Comparison of ENCODE assay signal across 8 mouse cellular contexts in genomic region chr8:116943161-116943554, GRCm38 (mm10). TPM values are rescaled to one million over a fixed set of nuclear protein-coding genes. Genes with fewer than 3 reads are reported as not detected.
DNase-seq lines count a peak whose midpoint lies in the region; ATAC-seq and TF ChIP-seq lines count a peak whose summit lies in the region.

Atmin (plus strand) TSS chr8:116943393.

- H3K36me3 ChIP-seq in embryonic facial prominence, embryonic 10.5 days (replicated peaks) = peaks cover 48% of the 10 kb centered on the region
- no peaks in the 10 kb centered on the region for H3K36me3 ChIP-seq in intestine, embryonic 16.5 days (ENCODE audit: control insufficient read depth, insufficient read depth, low read length)
- H3K36me3 ChIP-seq in limb, embryonic 10.5 days = peaks cover 24% of the 10 kb centered on the region
- 0 out of 2 replicates have a peak, but pooled peaks cover 10% of the 10 kb centered on the region for H3K36me3 ChIP-seq in midbrain, embryonic 12.5 days
- H3K36me3 ChIP-seq in small intestine, adult 2 months (ENCODE audit: control insufficient read depth, insufficient read depth, low read length) = no peaks in the 10 kb centered on the region

- H3K9me3 ChIP-seq in embryonic facial prominence, embryonic 10.5 days = no peaks in the 10 kb centered on the region
- no peaks in the 10 kb centered on the region for H3K9me3 ChIP-seq in intestine, embryonic 16.5 days (ENCODE audit: control insufficient read depth, low read length)
- H3K9me3 ChIP-seq in limb, embryonic 10.5 days (replicated peaks) = no peaks in the 10 kb centered on the region
- H3K9me3 ChIP-seq in midbrain, embryonic 12.5 days = no peaks in the 10 kb centered on the region

- peak within 1 kb of the TSS; percentile 88 for H3K27ac ChIP-seq in embryonic facial prominence, embryonic 10.5 days (replicated peaks)
- 0 out of 2 replicates have a peak within 1 kb of the TSS, but pooled peaks have one; percentile 8 for H3K27ac ChIP-seq in intestine, embryonic 16.5 days (ENCODE audit: low read length)
- peak within 1 kb of the TSS; percentile 85 for H3K27ac ChIP-seq in limb, embryonic 10.5 days
- H3K27ac ChIP-seq in midbrain, embryonic 12.5 days (replicated peaks) = peak within 1 kb of the TSS; percentile 42
- no peak within 1 kb of the TSS; the same call in 1 of the 2 replicates for H3K27ac ChIP-seq in small intestine, adult 2 months (ENCODE audit: insufficient read depth, low read depth, low read length)

- peak within 1 kb of the TSS; percentile 97 for H3K4me3 ChIP-seq in embryonic facial prominence, embryonic 10.5 days
- H3K4me3 ChIP-seq in intestine, embryonic 16.5 days (ENCODE audit: low read length) = peak within 1 kb of the TSS; percentile 90
- peak within 1 kb of the TSS; percentile 96 for H3K4me3 ChIP-seq in limb, embryonic 10.5 days
- H3K4me3 ChIP-seq in midbrain, embryonic 12.5 days = peak within 1 kb of the TSS; percentile 97
- H3K4me3 ChIP-seq in small intestine, adult 2 months (ENCODE audit: low read depth, low read length) = peak within 1 kb of the TSS; percentile 84

- peak within 1 kb of the TSS; percentile 97 for H3K4me2 ChIP-seq in intestine, embryonic 16.5 days (ENCODE audit: low read depth, low read length)
- peak within 1 kb of the TSS; percentile 97 for H3K4me2 ChIP-seq in midbrain, embryonic 12.5 days (replicated peaks)

- peak; percentile 78 for TF ChIP-seq CTCF in small intestine, adult 2 months (IDR thresholded peaks at IDR 0.05; ENCODE audit: extremely low read depth, insufficient read length, insufficient replicate concordance, low read depth, low read length)

- peak within 1 kb of the TSS; percentile 88 for H3K9ac ChIP-seq in intestine, embryonic 16.5 days (ENCODE audit: low read depth, low read length)
- H3K9ac ChIP-seq in midbrain, embryonic 12.5 days (replicated peaks) = peak within 1 kb of the TSS; percentile 93

- H3K4me1 ChIP-seq in embryonic facial prominence, embryonic 10.5 days = peaks cover 26% of the 10 kb centered on the region
- peaks cover 10% of the 10 kb centered on the region for H3K4me1 ChIP-seq in intestine, embryonic 16.5 days (ENCODE audit: control insufficient read depth, insufficient read depth, low read length)
- peaks cover 23% of the 10 kb centered on the region for H3K4me1 ChIP-seq in limb, embryonic 10.5 days
- H3K4me1 ChIP-seq in midbrain, embryonic 12.5 days = peaks cover 16% of the 10 kb centered on the region
- H3K4me1 ChIP-seq in small intestine, adult 2 months (ENCODE audit: control insufficient read depth, insufficient read depth, insufficient read length, low read length) = peaks cover 13% of the 10 kb centered on the region

- WGBS in embryonic facial prominence, embryonic 10.5 days = under 1% methylated on average over 45 of the region's 46 CpGs
- under 1% methylated on average over 36 of the region's 46 CpGs for WGBS in intestine, embryonic 16.5 days
- WGBS in limb, embryonic 10.5 days = 1% methylated on average over 46 of the region's 46 CpGs
- under 1% methylated on average over 25 of the region's 46 CpGs for WGBS in midbrain, embryonic 12.5 days
- 0% methylated on average over 35 of the region's 46 CpGs for WGBS in small intestine, adult 2 months

- no peak; the same call in 1 of the 2 replicates for TF ChIP-seq POLR2A in small intestine, adult 2 months (IDR thresholded peaks at IDR 0.05; ENCODE audit: low read depth, low read length)

- DNase-seq in layer of hippocampus, adult 11-12 months (ENCODE audit: low spot score) = peak; percentile 90
- no peak for DNase-seq in layer of hippocampus, adult 9-10 months (ENCODE audit: low spot score)
- DNase-seq in embryonic facial prominence, embryonic 10.5 days (ENCODE audit: low spot score) = peak; percentile 92
- DNase-seq in gonadal fat pad, adult 2 months (ENCODE audit: low read depth) = peak; percentile 31
- peak; percentile 93 for DNase-seq in limb, embryonic 10.5 days (ENCODE audit: low spot score)

- peak; percentile 92 for ATAC-seq in intestine, embryonic 16.5 days
- ATAC-seq in midbrain, embryonic 12.5 days (ENCODE audit: low FRiP score, low read depth) = peak; percentile 90

- H3K27me3 ChIP-seq in embryonic facial prominence, embryonic 10.5 days (replicated peaks; ENCODE audit: low read depth, poor library complexity, severe bottlenecking) = no peaks in the 10 kb centered on the region
- H3K27me3 ChIP-seq in intestine, embryonic 16.5 days (replicated peaks; ENCODE audit: control insufficient read depth, insufficient read depth, low read length) = no peaks in the 10 kb centered on the region
- H3K27me3 ChIP-seq in limb, embryonic 10.5 days (ENCODE audit: low read depth, poor library complexity, severe bottlenecking) = no peaks in the 10 kb centered on the region
- no peaks in the 10 kb centered on the region for H3K27me3 ChIP-seq in midbrain, embryonic 12.5 days
- H3K27me3 ChIP-seq in small intestine, adult 2 months (ENCODE audit: control insufficient read depth, insufficient read depth, low read length) = no peaks in the 10 kb centered on the region

RNA-seq across cellular contexts. Expression of gene Atmin, which starts in this region (rescaled TPM):
- polyA plus RNA-seq in embryonic facial prominence, embryonic 10.5 days (2016; fragmentation: Nextera tagmentation; extraction: Ambion mirVana) = 12.4 and 13.0 TPM in 2 replicates
- 13.3 and 16.9 TPM in 2 replicates for polyA plus RNA-seq in gonadal fat pad, adult 2 months (2012; rRNA removed)
- polyA plus RNA-seq in intestine, embryonic 16.5 days (2015; fragmentation: Nextera tagmentation; extraction: Ambion mirVana) = 7.9 and 9.6 TPM in 2 replicates
- polyA plus RNA-seq in limb, embryonic 10.5 days (2016; fragmentation: Nextera tagmentation; extraction: Ambion mirVana) = 12.1 and 12.4 TPM in 2 replicates
- polyA plus RNA-seq in midbrain, embryonic 12.5 days (2016; fragmentation: Nextera tagmentation; extraction: Ambion mirVana) = 17.7 and 20.8 TPM in 2 replicates
- 6.7 and 10.4 TPM in 2 replicates for polyA plus RNA-seq in small intestine, adult 2 months (2012; rRNA removed)
